Comparison of ENCODE assay signal across 8 mouse cellular contexts in genomic region chr7:110631136-110631888, GRCm38 (mm10). TPM values are rescaled to one million over a fixed set of nuclear protein-coding genes. Genes with fewer than 3 reads are reported as not detected.
DNase-seq lines count a peak whose midpoint lies in the region; ATAC-seq lines count a peak whose summit lies in the region.

No protein-coding gene starts in this region.

- peaks cover 29% of the 10 kb centered on the region for H3K27me3 ChIP-seq in heart, embryonic 11.5 days (ENCODE audit: control insufficient read depth, insufficient read depth, low read length)

- intact Hi-C loops in left cerebral cortex, postnatal 14 days (cut with DNase I), result loop anchor here (5.0 to 10.0 kb wide), 3 partner anchors 173 to 464 kb away; no protein-coding TSS in a partner anchor

- DNase-seq in adrenal gland, adult 18-20 months (ENCODE audit: low spot score in 2 of 2), result peak; percentile 23 to 33
- no peak for DNase-seq in adrenal gland, postnatal 25 days
- DNase-seq in kidney, adult 18-20 months, result peak; percentile 66
- no peak for DNase-seq in kidney, postnatal 4 days
- no peak for DNase-seq in left cerebral cortex, postnatal 14 days (ENCODE audit: low spot score in 2 of 2)

- no peak for ATAC-seq in heart, embryonic 11.5 days (replicated peaks; ENCODE audit: insufficient number of reproducible peaks, low FRiP score, low TSS enrichment)
- ATAC-seq in megakaryocyte progenitor cell, adult 5-6 weeks (replicated peaks; ENCODE audit: poor library complexity), result 0 out of 2 replicates have a peak, but pooled peaks have one; percentile 14
- no peak for ATAC-seq in erythroid progenitor cell, adult 5-6 weeks (replicated peaks; ENCODE audit: low FRiP score, poor library complexity, severe bottlenecking)

- no peaks in the 10 kb centered on the region for H3K9me3 ChIP-seq in heart, embryonic 11.5 days (replicated peaks; ENCODE audit: control insufficient read depth, low read length)

- H3K4me3 ChIP-seq in heart, embryonic 11.5 days (ENCODE audit: low read depth, low read length), result no peak overlapping the region

- H3K4me2 ChIP-seq in heart, embryonic 11.5 days, result peak overlapping the region; percentile 92; the same call in 1 of the 2 replicates

- H3K4me1 ChIP-seq in heart, embryonic 11.5 days (ENCODE audit: control insufficient read depth, insufficient read depth, low read length), result peaks cover 23% of the 10 kb centered on the region

- H3K9ac ChIP-seq in heart, embryonic 11.5 days (ENCODE audit: low read depth, low read length), result no peak overlapping the region; the same call in 1 of the 2 replicates

- WGBS in heart, embryonic 11.5 days (ENCODE audit: insufficient replicate concordance), result 71% methylated on average over 16 of the region's 16 CpGs

- no peaks in the 10 kb centered on the region for H3K36me3 ChIP-seq in heart, embryonic 11.5 days (ENCODE audit: control insufficient read depth, insufficient read depth, low read length)

- no peak overlapping the region for H3K27ac ChIP-seq in heart, embryonic 11.5 days (ENCODE audit: low read depth, low read length)

RNA-seq across cellular contexts. Expression of gene Adm, which starts 3.9 kb away (rescaled TPM):
- total RNA-seq in adrenal gland, adult 18-20 months (2021), result 10 to 100 TPM; 19.2 to 26.4 TPM
- 12.6 and 20.1 TPM in 2 replicates for total RNA-seq in adrenal gland, postnatal 25 days (2021)
- 13.0 and 14.9 TPM in 2 replicates for polyA plus RNA-seq in heart, embryonic 11.5 days (2014; fragmentation: Nextera tagmentation; extraction: Ambion mirVana)
- total RNA-seq in megakaryocyte progenitor cell, adult 5-6 weeks (2015), result not detected in 2 replicates
- not detected in 2 replicates for total RNA-seq in megakaryocyte progenitor cell, adult 5-6 weeks (2017)
- not detected in 2 replicates for total RNA-seq in erythroid progenitor cell, adult 5-6 weeks (2015; ENCODE audit: low replicate concordance)
- not detected in 2 replicates for total RNA-seq in erythroid progenitor cell, adult 5-6 weeks (2017; ENCODE audit: low replicate concordance)
- 1 to 10 TPM; 2.1 to 3.9 TPM for total RNA-seq in left cerebral cortex, postnatal 14 days (2021)

RNA-seq across cellular contexts. Expression of gene Sbf2, which starts 16.6 kb away (rescaled TPM):
- 10 to 100 TPM; 32.7 to 36.6 TPM for total RNA-seq in adrenal gland, adult 18-20 months (2021)
- total RNA-seq in adrenal gland, postnatal 25 days (2021), result 37.3 and 57.0 TPM in 2 replicates
- 29.0 and 35.4 TPM in 2 replicates for polyA plus RNA-seq in heart, embryonic 11.5 days (2014; fragmentation: Nextera tagmentation; extraction: Ambion mirVana)
- 1.6 and 2.3 TPM in 2 replicates for total RNA-seq in megakaryocyte progenitor cell, adult 5-6 weeks (2015)
- 0.44 and 0.46 TPM in 2 replicates for total RNA-seq in megakaryocyte progenitor cell, adult 5-6 weeks (2017)
- 10.9 and 15.5 TPM in 2 replicates for total RNA-seq in erythroid progenitor cell, adult 5-6 weeks (2015; ENCODE audit: low replicate concordance)
- 0.38 and 4.1 TPM in 2 replicates for total RNA-seq in erythroid progenitor cell, adult 5-6 weeks (2017; ENCODE audit: low replicate concordance)
- 10 to 100 TPM; 60.2 to 65.5 TPM for total RNA-seq in left cerebral cortex, postnatal 14 days (2021)

Comparison
In these comparisons a context has a peak if more than half of its experiments do, and no peak if none do; other contexts are left out.
1. DNase-seq: peak in adrenal gland, adult 18-20 months (2 of 2) and kidney, adult 18-20 months (single experiment); none in adrenal gland, postnatal 25 days (single experiment), kidney, postnatal 4 days (0 of 2) and left cerebral cortex, postnatal 14 days (0 of 2).